Mouse (Mus musculus) kidney, adult 2 months (tissue): ENCODE measurements at regions not wholly inside any gene's neighbourhood (a gene's known extent, or its start where the extent isn't known, plus 50 kb on each side); places are given as distances from the start of the nearest gene placed in this dataset.
"Not testable (repeated sequence)": the region's sequence is repeated elsewhere in the genome, so short reads cannot be mapped to it uniquely, and the experiment has no call there.

ENCODE experiments used
- DNase-seq: peaks from one replicate; pipeline ENCODE4 v3.0.0; 2021
- H3K27ac ChIP-seq: fragments of 200-500 bp; 2 replicates; pipeline ENCODE4 v1.5.1; 2012; ENCODE audit warnings: low read depth, low read length, control low read depth, inconsistent platforms; ENCODE audit not compliant: insufficient read depth
- H3K27me3 ChIP-seq: fragments of 200-500 bp; replicated peaks from 2 replicates; pipeline ENCODE4 v1.6.1; 2012; ENCODE audit warnings: mild to moderate bottlenecking, moderate library complexity, low read length, inconsistent platforms; ENCODE audit not compliant: control insufficient read depth, insufficient read depth
- H3K36me3 ChIP-seq: fragments of 200-500 bp; 2 replicates; pipeline ENCODE4 v1.6.1; 2012; ENCODE audit warnings: mild to moderate bottlenecking, moderate library complexity, low read length, inconsistent platforms; ENCODE audit not compliant: control insufficient read depth, insufficient read depth
- H3K4me1 ChIP-seq: fragments of 200-500 bp; 2 replicates; pipeline ENCODE4 v1.6.1; 2011; ENCODE audit warnings: low read length; ENCODE audit not compliant: control insufficient read depth, insufficient read depth
- H3K4me3 ChIP-seq: fragments of 200-500 bp; 2 replicates; pipeline ENCODE4 v1.5.1; 2011; ENCODE audit warnings: mild to moderate bottlenecking, low read depth, low read length, control low read depth; ENCODE audit not compliant: insufficient read depth
- CTCF ChIP-seq: fragments of 200-500 bp; conservative IDR thresholded peaks from 2 replicates; pipeline ENCODE4 v1.5.1; 2011; ENCODE audit warnings: low read depth, mild to moderate bottlenecking, control low read depth, low read length, moderate library complexity, mixed read lengths; ENCODE audit not compliant: insufficient read depth, insufficient read length
- POLR2A ChIP-seq: fragments of 200-500 bp; IDR thresholded peaks from one replicate; pipeline ENCODE4 v1.6.1; 2011; ENCODE audit warnings: low read depth, low read length, control low read depth
- WGBS: fragments of 180-500 bp; shearing (Covaris S2); methylation state at CpG from one replicate; pipeline ENCODE4 v1.1.7; 2018; 5-methylcytosine and 5-hydroxymethylcytosine counted together

- H3K27ac ChIP-seq: no peak overlapping the region
- WGBS: 94% methylated on average over 1 of the region's 1 CpGs
These were observed 348.7 kb upstream of the Cpeb2 start for GRCm38 (mm10) chr5:42884251-42884650.

GRCm38 (mm10) chr5:42891890-42892289 lies 341.1 kb upstream of the Cpeb2 start:
- TF ChIP-seq CTCF (no peak), POLR2A (no peak)

More at GRCm38 (mm10) chr5:42884251-42884650, 348.7 kb upstream of the Cpeb2 start:
- TF ChIP-seq POLR2A: no peak
- TF ChIP-seq CTCF: no peak
- no peaks in the 10 kb centered on the region for H3K36me3 ChIP-seq
- H3K4me1 ChIP-seq: no peaks in the 10 kb centered on the region
- H3K27me3 ChIP-seq: no peaks in the 10 kb centered on the region
- no peak for DNase-seq
- H3K4me3 ChIP-seq: no peak overlapping the region

DNA sequence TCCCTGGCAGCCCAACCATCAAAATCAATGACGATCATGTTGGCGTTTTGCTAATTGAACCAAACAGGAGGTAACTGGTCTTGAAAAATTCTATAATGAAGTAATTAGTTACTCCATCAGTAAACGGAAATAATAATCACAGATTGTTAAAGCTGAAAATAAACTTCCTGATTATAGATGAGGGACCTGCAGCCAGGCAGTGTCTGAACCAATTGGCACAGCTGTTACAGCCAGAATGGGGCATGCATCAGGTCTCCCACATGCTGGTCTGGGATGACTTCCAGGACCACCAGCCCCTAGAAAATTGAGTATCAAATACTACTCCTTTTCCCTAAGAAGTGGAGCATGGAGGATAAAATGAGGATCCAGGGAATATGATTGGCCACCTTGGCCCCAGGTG lies 326.8 kb upstream of the Cpeb2 start:
- Histone ChIP-seq H3K4me3 (no peak overlapping the region), H3K36me3 (no peaks in the 10 kb centered on the region), H3K4me1 (no peaks in the 10 kb centered on the region), H3K27me3 (no peaks in the 10 kb centered on the region), H3K27ac (no peak overlapping the region)
- WGBS: 79% methylated on average over 3 of the region's 3 CpGs
- no peak for DNase-seq
- TF ChIP-seq CTCF: no peak

More at GRCm38 (mm10) chr5:42891890-42892289, 341.1 kb upstream of the Cpeb2 start:
- 43% methylated on average over 2 of the region's 2 CpGs for WGBS
- Histone ChIP-seq H3K36me3 (no peaks in the 10 kb centered on the region), H3K4me3 (no peak overlapping the region), H3K4me1 (no peaks in the 10 kb centered on the region), H3K27ac (no peak overlapping the region), H3K27me3 (no peaks in the 10 kb centered on the region)
- no peak for DNase-seq

DNA sequence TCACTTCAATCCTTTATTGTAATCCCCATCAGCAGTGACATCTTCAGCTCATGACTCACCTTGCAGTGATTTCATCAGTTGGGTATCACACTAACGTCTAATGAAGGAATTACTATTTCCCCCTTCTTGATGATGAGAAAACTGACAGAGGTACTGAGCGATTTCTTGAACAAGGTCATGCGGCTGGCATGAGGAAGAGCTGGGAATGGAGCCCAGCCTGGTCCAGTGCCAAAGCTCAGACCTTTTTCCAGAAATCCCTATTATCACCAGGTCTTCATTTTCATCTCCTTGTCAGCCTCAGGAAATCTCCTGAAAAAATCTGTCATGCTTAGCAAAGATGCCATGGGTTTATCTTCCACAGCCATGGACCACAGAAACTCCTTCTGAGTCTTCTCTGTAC lies 313.6 kb upstream of the Cpeb2 start:
- H3K4me1 ChIP-seq: no peaks in the 10 kb centered on the region
- no peak overlapping the region for H3K4me3 ChIP-seq
- WGBS: 74% methylated on average over 3 of the region's 3 CpGs
- H3K27me3 ChIP-seq: no peaks in the 10 kb centered on the region
- no peak for TF ChIP-seq CTCF
- TF ChIP-seq POLR2A: no peak
- H3K27ac ChIP-seq: no peak overlapping the region
- no peaks in the 10 kb centered on the region for H3K36me3 ChIP-seq
- DNase-seq: no peak

DNA sequence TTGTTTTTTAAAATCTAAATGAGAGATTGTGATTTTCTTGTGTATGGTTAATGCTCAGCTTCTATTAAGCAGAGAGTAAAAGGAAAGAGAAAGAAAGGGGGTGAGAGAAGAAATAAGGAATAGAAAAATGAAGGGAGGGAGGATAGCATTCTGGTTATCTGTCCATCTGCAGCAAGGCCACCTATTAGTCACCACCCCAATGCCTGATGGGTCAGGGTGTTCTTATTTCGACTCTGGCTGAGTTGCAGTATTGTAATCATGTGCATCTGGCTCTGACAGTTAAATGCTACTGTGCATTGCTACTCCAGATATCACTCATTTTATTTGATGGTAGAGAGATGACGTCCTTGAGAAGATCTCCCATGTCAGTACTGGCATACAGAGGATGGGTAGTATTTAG lies 300.9 kb upstream of the Cpeb2 start:
- Histone ChIP-seq H3K4me1 (no peaks in the 10 kb centered on the region), H3K4me3 (no peak overlapping the region), H3K36me3 (no peaks in the 10 kb centered on the region), H3K27me3 (no peaks in the 10 kb centered on the region), H3K27ac (no peak overlapping the region)
- no peak for TF ChIP-seq POLR2A
- TF ChIP-seq CTCF: no peak
- WGBS: 58% methylated on average over 2 of the region's 2 CpGs
- no peak for DNase-seq

DNA sequence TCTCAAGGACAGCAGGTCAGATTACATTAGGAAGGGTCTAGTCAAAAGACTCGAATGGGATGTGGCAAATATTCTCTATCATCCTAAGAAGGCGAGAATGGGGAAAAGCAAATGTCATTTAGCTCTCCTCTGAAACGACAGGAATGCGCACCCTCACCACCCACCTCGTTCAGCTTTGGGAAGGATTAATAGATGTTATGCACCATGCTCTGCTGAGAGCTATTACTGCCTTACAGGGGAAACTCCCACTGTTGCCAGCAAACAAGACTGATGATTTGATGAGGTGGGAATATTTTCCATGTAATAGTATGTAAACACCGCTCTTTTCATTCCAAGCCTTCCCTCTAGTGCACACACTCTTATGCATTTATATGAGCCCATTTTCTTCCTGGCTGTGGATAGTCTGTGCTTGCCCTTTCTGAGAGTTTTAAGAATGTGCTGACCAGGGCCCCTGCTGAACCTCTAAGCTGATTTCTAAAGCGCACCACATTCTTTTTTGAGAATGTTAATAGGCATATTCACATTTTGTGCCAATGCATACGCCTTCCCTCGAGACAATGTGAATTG lies 273.6 kb upstream of the Cpeb2 start:
- no peak for DNase-seq
- H3K4me1 ChIP-seq: no peaks in the 10 kb centered on the region
- no peak overlapping the region for H3K4me3 ChIP-seq
- no peak for TF ChIP-seq CTCF
- TF ChIP-seq POLR2A: no peak
- WGBS: 71% methylated on average over 9 of the region's 9 CpGs
- no peaks in the 10 kb centered on the region for H3K36me3 ChIP-seq
- H3K27me3 ChIP-seq: no peaks in the 10 kb centered on the region
- H3K27ac ChIP-seq: no peak overlapping the region; the same call in 1 of the 2 replicates

- not testable (repeated sequence) for DNase-seq, H3K27ac ChIP-seq, H3K27me3 ChIP-seq, H3K4me1 ChIP-seq, H3K36me3 ChIP-seq, H3K4me3 ChIP-seq
- WGBS: 89% methylated on average over 2 of the region's 2 CpGs
These were observed 266.0 kb upstream of the Cpeb2 start for GRCm38 (mm10) chr5:42966952-42967351.

- TF ChIP-seq POLR2A: no peak
- no peak for TF ChIP-seq CTCF
- H3K27me3 ChIP-seq: no peaks in the 10 kb centered on the region; the same call in 1 of the 2 replicates
These were observed 263.8 kb upstream of the Cpeb2 start for GRCm38 (mm10) chr5:42969209-42969608.

More at GRCm38 (mm10) chr5:42969209-42969608, 263.8 kb upstream of the Cpeb2 start:
- Histone ChIP-seq H3K4me3 (no peak overlapping the region), H3K27ac (no peak overlapping the region), H3K4me1 (0 out of 2 replicates have a peak, but pooled peaks cover 3% of the 10 kb centered on the region), H3K36me3 (no peaks in the 10 kb centered on the region)
- DNase-seq: no peak
